Mouse (Mus musculus) layer of hippocampus, adult 11-12 months (tissue): ENCODE data around the gene Gm9817.

Experiments used
- DNase-seq: peaks from one replicate; pipeline ENCODE4 v3.0.0; 2022; ENCODE audit warnings: low spot score

Gene Gm9817

DNA sequence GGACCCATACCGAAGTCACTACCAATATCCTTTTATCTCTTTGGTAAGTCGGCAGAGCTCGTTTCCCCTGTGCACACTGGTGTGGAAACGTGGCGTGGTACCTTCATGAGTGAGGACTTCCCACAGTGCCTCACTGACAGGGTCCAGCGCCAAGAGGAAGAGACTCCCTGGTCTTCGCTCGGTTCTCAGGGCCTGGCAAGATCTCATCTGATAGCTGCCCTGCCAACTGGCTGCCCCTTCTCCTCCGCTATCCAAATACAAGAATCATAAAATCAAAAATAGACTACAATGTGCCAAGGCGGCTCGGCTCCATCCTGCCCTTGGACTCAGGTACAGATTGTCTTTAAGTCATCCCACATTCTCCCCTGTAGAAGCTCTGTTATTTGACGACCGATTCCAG is 11.4 kb downstream of the Gm9817 start:
- no peak for DNase-seq

DNA sequence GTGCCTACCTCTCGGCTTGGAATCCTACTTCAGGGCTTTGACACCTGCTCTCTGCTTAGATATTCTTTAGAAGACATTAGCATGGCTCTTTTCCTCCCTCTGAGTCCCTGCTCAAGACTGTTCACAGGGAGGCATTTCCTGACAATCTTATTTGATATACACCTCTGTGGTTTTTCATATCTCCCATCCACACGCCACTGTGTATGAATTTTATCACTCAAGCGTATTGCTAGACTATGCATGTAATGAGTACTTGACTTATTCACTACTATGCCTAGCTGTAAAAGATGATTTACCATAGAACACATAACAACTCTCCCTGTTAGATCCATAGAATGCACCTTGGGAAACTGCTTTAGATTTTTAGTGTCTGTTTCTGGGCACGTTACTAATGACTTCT is 14.3 kb downstream of the Gm9817 start:
- no peak for DNase-seq

DNA sequence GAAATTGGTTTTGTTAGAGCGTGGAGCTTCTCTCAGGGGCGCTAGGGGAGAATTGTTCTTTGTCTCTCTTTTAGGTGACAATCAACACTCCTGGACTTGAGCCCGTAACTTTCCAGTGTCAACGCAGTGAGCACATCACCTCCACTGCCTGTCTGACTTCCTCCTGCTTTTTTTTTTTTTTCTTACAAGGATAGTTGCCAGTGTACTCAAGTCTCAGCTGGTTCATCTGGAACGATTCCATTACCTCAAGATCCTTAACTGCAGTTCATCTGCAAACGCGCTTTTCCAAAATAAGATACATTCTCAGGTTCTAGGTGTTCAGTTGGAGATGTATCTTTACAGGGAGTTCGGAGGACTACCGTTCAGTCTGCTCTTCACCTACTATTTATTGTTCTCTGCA is 16.5 kb downstream of the Gm9817 start:
- no peak for DNase-seq

DNA sequence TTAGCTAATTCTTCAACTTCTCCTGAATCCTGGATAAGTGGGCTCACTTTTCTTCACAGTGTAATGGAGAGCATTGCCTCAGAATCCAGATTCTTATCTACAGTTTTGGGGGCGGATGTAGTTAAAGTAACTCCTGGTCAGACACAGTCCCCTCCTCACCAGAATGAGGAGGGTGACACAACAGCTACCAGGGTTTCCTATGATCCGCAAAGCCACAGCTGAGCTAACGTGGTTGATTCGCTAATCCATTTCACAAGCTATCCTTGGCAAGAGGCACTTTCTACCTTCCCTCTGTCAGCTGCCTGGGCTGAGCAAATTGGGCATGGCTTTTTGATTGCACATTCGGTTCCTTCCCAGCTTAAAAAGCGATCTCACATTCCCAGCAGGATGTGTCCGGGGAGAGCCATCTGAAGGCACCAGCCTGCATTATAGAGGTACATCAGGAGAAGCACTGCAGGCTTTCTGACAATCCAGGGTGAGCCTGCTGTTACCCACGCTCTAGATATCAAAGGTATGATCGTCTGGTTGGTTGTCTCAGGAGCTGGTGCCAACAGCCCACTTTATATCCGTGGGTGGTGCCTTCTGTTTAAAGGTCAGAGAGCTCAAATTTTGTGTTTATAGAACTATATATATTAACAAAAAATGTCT is 21.2 kb downstream of the Gm9817 start:
- peak; percentile 38 for DNase-seq

DNA sequence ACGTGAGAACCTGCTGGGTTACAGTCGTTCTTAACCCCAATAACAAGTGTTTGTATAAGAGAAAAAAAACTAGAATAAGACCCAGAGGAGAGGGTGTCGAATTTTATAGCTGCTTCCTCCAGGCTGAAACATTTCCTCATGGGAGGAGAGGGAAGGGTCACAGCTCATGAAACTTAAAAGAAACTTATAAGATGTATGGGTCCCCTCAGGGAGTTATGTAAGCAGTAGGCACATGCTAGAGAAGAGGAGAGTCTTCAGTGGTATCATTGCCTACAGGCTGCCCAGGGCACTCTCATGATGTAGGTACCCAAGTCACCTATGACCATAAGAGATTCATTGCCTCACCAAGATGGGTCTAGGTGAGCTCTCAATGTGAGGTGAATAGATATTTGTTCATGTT is 28.0 kb downstream of the Gm9817 start:
- DNase-seq: no peak

DNA sequence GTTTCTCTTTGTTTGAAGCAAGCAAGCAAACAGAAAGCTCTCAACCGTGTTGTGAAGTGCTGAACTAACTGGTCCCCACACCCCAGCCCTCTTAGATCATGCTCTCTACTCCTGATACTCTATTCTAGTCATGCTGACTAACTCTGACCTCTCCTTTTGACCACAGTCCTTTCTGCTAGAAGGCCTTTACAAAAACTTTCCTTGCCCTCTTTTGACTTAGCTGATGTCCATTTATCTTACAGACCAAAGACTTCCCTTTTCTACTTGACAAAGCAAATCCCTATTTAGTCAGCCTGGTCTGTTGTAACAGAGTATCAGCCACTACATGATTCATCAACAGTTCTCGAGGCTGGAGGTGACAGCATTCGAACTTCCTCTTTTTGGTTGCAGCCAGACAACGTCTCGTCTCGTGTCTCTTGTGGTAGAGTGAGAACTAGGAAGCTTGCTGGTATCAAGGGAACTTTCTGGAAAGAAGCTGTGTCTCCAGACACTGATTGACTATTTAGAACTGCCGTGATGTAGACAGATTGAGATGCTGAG is 30.4 kb downstream of the Gm9817 start:
- DNase-seq: peak; percentile 50

DNA sequence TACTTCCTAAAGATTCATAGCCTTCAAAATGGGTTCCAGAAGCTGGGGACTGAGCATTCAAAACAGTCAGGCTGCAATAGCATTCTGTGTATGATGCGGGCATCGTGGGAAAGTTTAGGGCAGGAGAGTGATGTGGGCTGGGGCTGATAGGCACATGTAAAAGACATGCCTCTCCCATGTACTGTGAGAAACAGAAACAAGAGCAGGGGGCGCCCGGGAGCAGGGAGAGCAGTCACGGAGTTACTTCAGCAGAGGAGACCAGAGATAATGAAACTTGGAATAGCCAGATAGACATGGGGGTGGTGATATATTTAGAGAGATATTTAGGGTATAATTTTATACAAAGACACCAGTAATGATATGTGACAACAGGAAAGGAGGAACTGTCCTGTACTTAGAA is 39.9 kb downstream of the Gm9817 start:
- DNase-seq: no peak

DNA sequence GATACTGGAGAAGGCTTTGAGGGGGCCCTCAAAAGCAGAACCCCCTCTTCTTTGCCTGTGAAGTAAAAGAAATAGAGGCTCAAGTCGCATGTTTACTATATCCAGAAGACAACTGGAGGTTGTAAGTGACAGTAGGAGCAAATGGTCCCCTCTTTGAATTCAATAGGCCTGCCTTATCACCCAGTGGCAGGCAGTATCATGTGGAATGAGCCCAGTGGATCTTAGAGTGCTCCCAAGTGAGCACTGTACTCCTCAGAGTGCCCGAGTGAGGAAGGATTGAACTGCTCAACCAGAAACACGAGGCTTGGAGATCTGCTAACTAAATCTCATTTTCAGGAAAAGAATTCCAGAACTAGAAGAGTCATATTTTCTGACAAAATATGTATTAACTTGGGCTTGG is 40.3 kb downstream of the Gm9817 start:
- DNase-seq: no peak
